Mouse (Mus musculus): ENCODE data around the gene Wdr63. TPM values are rescaled to one million over a fixed set of nuclear protein-coding genes. Genes with fewer than 3 reads are reported as not detected.

Wdr63 gene
- polyA plus RNA-seq, 1 experiment from 2014 or later, result 0.21 TPM

DNA sequence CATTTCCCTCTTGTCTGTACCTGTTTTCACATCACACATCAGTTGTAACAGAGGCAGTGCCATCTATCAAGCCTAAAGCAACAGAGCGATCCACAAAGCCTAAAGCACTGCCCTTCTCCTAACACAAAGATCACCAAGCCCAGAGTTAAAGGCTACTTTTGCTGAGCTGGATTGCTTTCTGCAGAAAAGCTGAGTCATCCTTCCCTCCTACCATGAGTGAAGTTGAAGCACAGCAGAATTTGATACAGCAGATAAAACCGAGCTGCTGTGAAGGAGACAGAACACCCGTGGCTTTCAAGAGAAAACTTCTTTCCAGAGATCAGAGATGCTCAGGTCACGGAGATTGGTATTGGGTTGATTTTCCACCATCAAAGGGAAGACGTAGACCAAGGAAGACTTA lies 38.2 kb upstream of the Wdr63 start:
- DNase-seq (ENCODE audit: low spot score) (peak; percentile 45), ATAC-seq (replicated peaks; ENCODE audit: low FRiP score, low read depth) (no peak)
- 36% methylated on average over 5 of the region's 5 CpGs for WGBS
- no peak overlapping the region for H3K4me2 ChIP-seq (ENCODE audit: low read length)
- peaks cover 10% of the 10 kb centered on the region; the same call in 1 of the 2 replicates for H3K4me1 ChIP-seq (replicated peaks; ENCODE audit: insufficient read depth, low read length)
- no peak overlapping the region for H3K27ac ChIP-seq
- no peaks in the 10 kb centered on the region for H3K27me3 ChIP-seq (ENCODE audit: insufficient read depth, low read length)
- H3K9me3 ChIP-seq (replicated peaks; ENCODE audit: low read length), result no peaks in the 10 kb centered on the region
- no peaks in the 10 kb centered on the region for H3K36me3 ChIP-seq (ENCODE audit: insufficient read depth, low read length)
- H3K4me3 ChIP-seq (replicated peaks; ENCODE audit: low read depth, low read length), result no peak overlapping the region
- H3K9ac ChIP-seq (ENCODE audit: low read depth, low read length), result no peak overlapping the region
- no peak for TF ChIP-seq CTCF (IDR thresholded peaks at IDR 0.05; ENCODE audit: low read depth)

DNA sequence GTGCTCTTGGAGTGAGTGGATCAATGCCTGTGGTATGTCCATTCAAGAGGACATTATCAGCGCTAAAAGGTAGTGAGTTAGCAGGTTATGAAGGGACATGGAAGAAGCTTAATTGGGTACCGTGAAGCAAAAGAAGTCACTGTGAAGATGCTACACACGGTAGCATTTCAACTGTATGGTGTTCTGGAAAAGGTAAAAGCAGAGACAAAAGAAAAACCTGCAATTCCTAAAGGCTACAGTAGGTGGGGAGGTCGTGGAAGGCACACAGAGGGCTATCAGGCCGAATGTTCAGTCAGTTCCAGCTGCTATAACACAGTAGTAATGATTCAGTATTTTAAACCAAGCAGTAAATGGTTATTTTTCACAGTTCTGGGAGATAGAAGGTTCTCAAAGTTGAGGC lies 37.6 kb upstream of the Wdr63 start:
- Histone ChIP-seq H3K36me3 (ENCODE audit: insufficient read depth, low read length) (no peaks in the 10 kb centered on the region), H3K27ac (no peak overlapping the region), H3K9ac (ENCODE audit: low read depth, low read length) (no peak overlapping the region), H3K4me3 (replicated peaks; ENCODE audit: low read depth, low read length) (no peak overlapping the region), H3K9me3 (replicated peaks; ENCODE audit: low read length) (no peaks in the 10 kb centered on the region), H3K27me3 (ENCODE audit: insufficient read depth, low read length) (no peaks in the 10 kb centered on the region), H3K4me1 (replicated peaks; ENCODE audit: insufficient read depth, low read length) (peaks cover 10% of the 10 kb centered on the region; the same call in 1 of the 2 replicates), H3K4me2 (ENCODE audit: low read length) (no peak overlapping the region)
- no peak for DNase-seq (ENCODE audit: low spot score)
- no peak for ATAC-seq (replicated peaks; ENCODE audit: low FRiP score, low read depth)
- WGBS, result 57% methylated on average over 5 of the region's 5 CpGs
- TF ChIP-seq CTCF (IDR thresholded peaks at IDR 0.05; ENCODE audit: low read depth), result peak; percentile 38; the same call in 1 of the 2 replicates

DNA sequence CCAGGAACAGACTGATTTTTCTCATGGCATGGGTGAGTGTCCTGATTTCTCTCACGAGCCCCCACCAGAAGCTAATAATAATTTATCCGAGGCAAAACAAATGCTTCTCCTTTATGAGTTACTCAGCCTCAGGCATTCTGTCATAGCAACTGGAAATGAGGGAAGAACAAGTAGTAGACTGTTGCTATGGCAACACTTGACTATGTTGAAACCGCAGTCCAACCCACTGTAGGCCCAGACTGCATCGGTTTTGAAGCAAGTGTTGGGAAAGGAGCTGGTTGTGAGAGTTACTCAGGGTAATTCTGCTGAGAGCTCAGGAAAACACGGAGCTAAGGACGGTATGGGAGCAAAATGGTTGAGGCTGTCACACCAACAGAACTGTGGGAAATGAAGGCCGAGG lies 34.6 kb upstream of the Wdr63 start:
- WGBS, result 88% methylated on average over 7 of the region's 7 CpGs
- DNase-seq (ENCODE audit: low spot score) (no peak), ATAC-seq (replicated peaks; ENCODE audit: low FRiP score, low read depth) (no peak)
- Histone ChIP-seq H3K4me2 (ENCODE audit: low read length) (no peak overlapping the region), H3K36me3 (ENCODE audit: insufficient read depth, low read length) (no peaks in the 10 kb centered on the region), H3K27me3 (ENCODE audit: insufficient read depth, low read length) (no peaks in the 10 kb centered on the region), H3K9ac (ENCODE audit: low read depth, low read length) (no peak overlapping the region), H3K9me3 (replicated peaks; ENCODE audit: low read length) (no peaks in the 10 kb centered on the region), H3K4me1 (replicated peaks; ENCODE audit: insufficient read depth, low read length) (no peaks in the 10 kb centered on the region), H3K27ac (no peak overlapping the region), H3K4me3 (replicated peaks; ENCODE audit: low read depth, low read length) (no peak overlapping the region)
- no peak for TF ChIP-seq CTCF (IDR thresholded peaks at IDR 0.05; ENCODE audit: low read depth)

DNA sequence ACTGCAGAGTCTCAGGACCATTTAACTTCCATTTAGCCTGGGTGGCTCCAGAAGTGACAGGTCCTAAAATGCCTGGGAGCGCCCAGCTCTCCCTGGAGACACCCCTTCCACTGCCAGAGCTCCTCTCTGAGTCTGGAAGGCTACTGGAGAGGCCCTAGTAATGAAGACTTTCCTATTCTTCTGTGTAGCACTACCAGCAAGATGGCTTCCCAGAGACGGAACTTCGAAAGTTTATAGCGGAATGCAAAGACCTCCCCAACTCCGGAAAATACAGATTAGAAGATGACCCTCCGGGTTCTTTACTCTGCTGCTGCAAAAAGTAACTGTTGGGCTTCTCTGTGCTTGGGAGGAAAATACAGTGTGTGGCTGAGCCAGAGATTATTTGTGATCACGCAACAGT lies 32.3 kb upstream of the Wdr63 start:
- Histone ChIP-seq H3K9me3 (replicated peaks; ENCODE audit: low read length) (no peaks in the 10 kb centered on the region), H3K4me1 (replicated peaks; ENCODE audit: insufficient read depth, low read length) (no peaks in the 10 kb centered on the region), H3K4me3 (replicated peaks; ENCODE audit: low read depth, low read length) (no peak overlapping the region), H3K36me3 (ENCODE audit: insufficient read depth, low read length) (no peaks in the 10 kb centered on the region), H3K9ac (ENCODE audit: low read depth, low read length) (no peak overlapping the region), H3K4me2 (ENCODE audit: low read length) (no peak overlapping the region), H3K27ac (no peak overlapping the region), H3K27me3 (ENCODE audit: insufficient read depth, low read length) (no peaks in the 10 kb centered on the region)
- ATAC-seq (replicated peaks; ENCODE audit: low FRiP score, low read depth), result no peak
- TF ChIP-seq CTCF (IDR thresholded peaks at IDR 0.05; ENCODE audit: low read depth), result no peak
- WGBS, result 92% methylated on average over 7 of the region's 7 CpGs
- DNase-seq (ENCODE audit: low spot score), result no peak

- no peaks in the 10 kb centered on the region for H3K4me1 ChIP-seq (replicated peaks; ENCODE audit: insufficient read depth, low read length)
- TF ChIP-seq CTCF (IDR thresholded peaks at IDR 0.05; ENCODE audit: low read depth), result peak; percentile 66
- H3K36me3 ChIP-seq (ENCODE audit: insufficient read depth, low read length), result no peaks in the 10 kb centered on the region
- no peak overlapping the region for H3K4me3 ChIP-seq (replicated peaks; ENCODE audit: low read depth, low read length)
- H3K9ac ChIP-seq (ENCODE audit: low read depth, low read length), result no peak overlapping the region
- 30% methylated on average over 10 of the region's 10 CpGs for WGBS
- H3K27me3 ChIP-seq (ENCODE audit: insufficient read depth, low read length), result no peaks in the 10 kb centered on the region
- no peak overlapping the region for H3K4me2 ChIP-seq (ENCODE audit: low read length)
- no peak overlapping the region for H3K27ac ChIP-seq
- DNase-seq (ENCODE audit: low spot score), result peak; percentile 51
- ATAC-seq (replicated peaks; ENCODE audit: low FRiP score, low read depth), result 0 out of 2 replicates have a peak, but pooled peaks have one; percentile 61
- H3K9me3 ChIP-seq (replicated peaks; ENCODE audit: low read length), result no peaks in the 10 kb centered on the region
These were observed 28.5 kb upstream of the Wdr63 start for GRCm38 (mm10) chr3:146136422-146136821.

- ATAC-seq (replicated peaks; ENCODE audit: low FRiP score, low read depth) (no peak), DNase-seq (ENCODE audit: low spot score) (no peak)
- TF ChIP-seq CTCF (IDR thresholded peaks at IDR 0.05; ENCODE audit: low read depth), result no peak
- H3K4me1 ChIP-seq (replicated peaks; ENCODE audit: insufficient read depth, low read length), result no peaks in the 10 kb centered on the region
- H3K27me3 ChIP-seq (ENCODE audit: insufficient read depth, low read length), result no peaks in the 10 kb centered on the region
- 88% methylated on average over 2 of the region's 2 CpGs for WGBS
- no peaks in the 10 kb centered on the region for H3K9me3 ChIP-seq (replicated peaks; ENCODE audit: low read length)
- no peaks in the 10 kb centered on the region for H3K36me3 ChIP-seq (ENCODE audit: insufficient read depth, low read length)
- no peak overlapping the region for H3K27ac ChIP-seq
- no peak overlapping the region for H3K4me3 ChIP-seq (replicated peaks; ENCODE audit: low read depth, low read length)
- H3K9ac ChIP-seq (ENCODE audit: low read depth, low read length), result no peak overlapping the region
- H3K4me2 ChIP-seq (ENCODE audit: low read length), result no peak overlapping the region
These were observed 27.5 kb upstream of the Wdr63 start for GRCm38 (mm10) chr3:146135417-146135816.

DNA sequence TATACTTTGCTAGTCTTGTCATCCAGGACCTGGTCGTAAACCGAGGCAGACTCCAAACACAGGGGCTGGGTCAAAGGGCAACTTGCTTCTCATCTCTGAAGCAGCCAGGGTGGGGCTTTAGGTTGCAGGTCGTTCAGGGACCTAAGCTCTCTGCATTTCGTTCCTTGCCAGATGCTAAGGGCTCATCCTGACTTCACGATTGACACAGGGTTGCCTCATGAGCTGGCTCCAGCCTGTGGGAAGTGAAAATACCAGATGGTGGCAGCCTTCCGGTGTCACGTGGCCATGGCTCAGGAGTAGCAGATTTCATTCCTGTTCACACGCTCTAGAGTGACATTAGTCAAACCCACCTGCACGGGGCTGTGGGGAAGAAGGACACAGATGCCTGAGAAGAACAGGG lies 26.9 kb upstream of the Wdr63 start:
- H3K27me3 ChIP-seq (ENCODE audit: insufficient read depth, low read length), result no peaks in the 10 kb centered on the region
- no peaks in the 10 kb centered on the region for H3K4me1 ChIP-seq (replicated peaks; ENCODE audit: insufficient read depth, low read length)
- ATAC-seq (replicated peaks; ENCODE audit: low FRiP score, low read depth), result no peak
- H3K9me3 ChIP-seq (replicated peaks; ENCODE audit: low read length), result no peaks in the 10 kb centered on the region
- no peak for TF ChIP-seq CTCF (IDR thresholded peaks at IDR 0.05; ENCODE audit: low read depth)
- H3K4me3 ChIP-seq (replicated peaks; ENCODE audit: low read depth, low read length), result no peak overlapping the region
- 49% methylated on average over 9 of the region's 9 CpGs for WGBS
- no peak overlapping the region for H3K27ac ChIP-seq
- H3K36me3 ChIP-seq (ENCODE audit: insufficient read depth, low read length), result no peaks in the 10 kb centered on the region
- H3K9ac ChIP-seq (ENCODE audit: low read depth, low read length), result no peak overlapping the region
- DNase-seq (ENCODE audit: low spot score), result no peak
- no peak overlapping the region for H3K4me2 ChIP-seq (ENCODE audit: low read length)
